Mouse (Mus musculus): Measurements from ENCODE around the gene Cd101. TPM values are rescaled to one million over a fixed set of nuclear protein-coding genes. Genes with fewer than 3 reads are reported as not detected.

The Cd101 gene
- polyA plus RNA-seq (2015; fragmentation: Illumina TruSeq; extraction: RNeasy Lipid Tissue Mini Kit (QIAGEN cat#74804); ENCODE audit: low read depth, low replicate concordance) = 0.22 TPM

DNA sequence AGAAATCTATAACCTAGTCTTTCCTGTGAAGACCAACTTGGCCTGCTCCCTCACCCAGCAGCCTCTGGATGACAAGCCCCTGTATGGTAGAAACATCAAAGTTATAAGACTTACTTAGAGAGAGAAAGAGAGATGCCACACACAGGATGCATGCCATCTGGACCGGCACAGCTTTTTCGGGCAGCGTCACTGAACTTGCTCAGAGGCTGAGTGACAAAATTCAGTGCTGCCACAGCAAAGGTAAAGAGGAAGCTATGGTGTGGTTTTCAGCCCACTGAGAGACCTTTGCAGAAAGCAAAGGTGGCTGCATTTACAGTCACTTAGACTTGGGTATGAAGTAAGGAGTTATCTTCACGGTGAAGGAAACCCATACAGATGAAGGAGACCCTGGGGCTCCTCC, at the start of gene Cd101:
Cd101 (minus strand) TSS at position 218 of the 400 bp plus-strand sequence.

DNA sequence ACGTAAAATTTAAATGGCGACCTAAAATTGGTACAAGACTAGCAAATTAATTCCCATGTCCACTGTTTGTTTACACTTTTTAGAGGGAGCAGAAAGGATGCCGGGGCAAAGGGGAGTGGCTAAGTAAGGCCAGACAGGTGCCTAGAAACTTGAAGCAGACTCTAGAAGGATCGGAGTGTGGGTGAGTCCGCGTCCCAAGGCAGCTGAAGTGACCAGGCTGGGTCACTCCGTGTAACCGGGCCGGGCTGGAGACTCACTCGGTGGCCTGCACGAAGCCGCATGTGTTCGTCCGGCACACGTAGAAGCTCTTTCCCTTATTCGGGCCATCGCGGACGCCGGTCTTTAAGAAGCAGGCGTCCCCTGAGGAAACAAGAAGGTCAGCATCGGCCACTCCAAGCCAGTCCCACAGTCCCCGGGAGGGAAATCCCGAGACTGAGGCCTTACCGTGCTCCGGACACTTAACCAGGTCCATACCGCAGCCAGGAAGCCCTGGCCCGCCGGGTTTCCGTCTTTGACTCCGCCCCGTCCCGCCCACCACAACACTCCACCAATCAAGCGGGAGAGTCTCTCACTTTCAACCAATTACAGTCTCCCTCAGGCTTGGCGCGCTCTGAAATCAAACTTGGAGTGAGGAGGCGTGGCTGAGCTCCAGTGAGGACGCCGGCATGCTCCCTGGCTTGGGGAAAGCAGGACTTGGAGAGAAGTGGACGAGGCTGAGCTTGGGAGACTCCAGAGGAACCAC, 60.0 kb downstream of the Cd101 start, which contains the start of gene Ttf2:
Ttf2 (minus strand) TSS at position 488 of the 742 bp plus-strand sequence.

Other genes starting within 250 kb of the Cd101 start
- gene Vtcn1, start 204.1 kb downstream of the Cd101 start, polyA plus RNA-seq (2015; fragmentation: Illumina TruSeq; extraction: RNeasy Lipid Tissue Mini Kit (QIAGEN cat#74804); ENCODE audit: low read depth, low replicate concordance) = 0.16 TPM
- 6.1 TPM for gene Trim45, start 107.4 kb downstream of the Cd101 start, polyA plus RNA-seq (2015; fragmentation: Illumina TruSeq; extraction: RNeasy Lipid Tissue Mini Kit (QIAGEN cat#74804); ENCODE audit: low read depth, low replicate concordance)
- gene Ttf2, start 59.9 kb downstream of the Cd101 start, polyA plus RNA-seq (2015; fragmentation: Illumina TruSeq; extraction: RNeasy Lipid Tissue Mini Kit (QIAGEN cat#74804); ENCODE audit: low read depth, low replicate concordance) = 1.2 TPM
- 16.9 TPM for gene Ptgfrn, start 80.7 kb upstream of the Cd101 start, polyA plus RNA-seq (2015; fragmentation: Illumina TruSeq; extraction: RNeasy Lipid Tissue Mini Kit (QIAGEN cat#74804); ENCODE audit: low read depth, low replicate concordance)